Mouse (Mus musculus) spleen, adult 2 months (tissue): ENCODE results near the gene Nrf1. TPM values are rescaled to one million over a fixed set of nuclear protein-coding genes. Genes with fewer than 3 reads are reported as not detected.

Source experiments
- DNase-seq, 2 experiments: peaks; one replicate each; pipeline versions ENCODE4 v3.0.0 to v3.0.0-alpha.2; 2012 to 2021; ENCODE audit warnings: low spot score in 2 of 2, low read depth in 1 of 2
- H3K27ac ChIP-seq: fragments of 200-500 bp; 2 replicates; pipeline ENCODE4 v1.5.1; 2012; ENCODE audit warnings: low read length, inconsistent platforms; ENCODE audit not compliant: insufficient read depth
- H3K27me3 ChIP-seq: fragments of 200-500 bp; 2 replicates; pipeline ENCODE4 v1.6.1; 2012; ENCODE audit warnings: mild to moderate bottlenecking, moderate library complexity, low read length, inconsistent platforms; ENCODE audit not compliant: control insufficient read depth, insufficient read depth
- H3K36me3 ChIP-seq: fragments of 200-500 bp; 2 replicates; pipeline ENCODE4 v1.6.1; 2012; ENCODE audit warnings: mild to moderate bottlenecking, low read length, inconsistent platforms; ENCODE audit not compliant: control insufficient read depth, insufficient read depth
- H3K4me1 ChIP-seq: fragments of 200-500 bp; 2 replicates; pipeline ENCODE4 v1.6.1; 2011; ENCODE audit warnings: inconsistent platforms; ENCODE audit not compliant: control insufficient read depth, insufficient read depth, insufficient read length
- H3K4me3 ChIP-seq: fragments of 200-500 bp; 2 replicates; pipeline ENCODE4 v1.5.1; 2011; ENCODE audit warnings: mild to moderate bottlenecking, inconsistent platforms; ENCODE audit not compliant: insufficient read depth, insufficient read length; ENCODE audit errors: extremely low read depth
- CTCF ChIP-seq: fragments of 200-500 bp; IDR thresholded peaks from 2 replicates; pipeline ENCODE4 v1.5.1; 2011; ENCODE audit warnings: mild to moderate bottlenecking, inconsistent platforms; ENCODE audit not compliant: insufficient read depth, insufficient read length, insufficient replicate concordance; ENCODE audit errors: extremely low read depth
- POLR2A ChIP-seq: fragments of 200-500 bp; IDR thresholded peaks from 2 replicates; pipeline ENCODE4 v1.6.1; 2011; ENCODE audit warnings: low read depth, low read length, inconsistent platforms
- WGBS: fragments of 180-500 bp; shearing (Covaris S2); methylation state at CpG from one replicate; pipeline ENCODE4 v1.1.7; 2018; 5-methylcytosine and 5-hydroxymethylcytosine counted together
- polyA plus RNA-seq: library from polyadenylated mRNA; depleted of rRNA; stranded (reverse); fragments of >200 nt; gene quantifications from 2 replicates; pipeline ENCODE4 v1.2.3, GENCODE M21; 2012; rRNA removed

Gene Nrf1
- polyA plus RNA-seq, 1 experiment = 32.9 TPM

DNA sequence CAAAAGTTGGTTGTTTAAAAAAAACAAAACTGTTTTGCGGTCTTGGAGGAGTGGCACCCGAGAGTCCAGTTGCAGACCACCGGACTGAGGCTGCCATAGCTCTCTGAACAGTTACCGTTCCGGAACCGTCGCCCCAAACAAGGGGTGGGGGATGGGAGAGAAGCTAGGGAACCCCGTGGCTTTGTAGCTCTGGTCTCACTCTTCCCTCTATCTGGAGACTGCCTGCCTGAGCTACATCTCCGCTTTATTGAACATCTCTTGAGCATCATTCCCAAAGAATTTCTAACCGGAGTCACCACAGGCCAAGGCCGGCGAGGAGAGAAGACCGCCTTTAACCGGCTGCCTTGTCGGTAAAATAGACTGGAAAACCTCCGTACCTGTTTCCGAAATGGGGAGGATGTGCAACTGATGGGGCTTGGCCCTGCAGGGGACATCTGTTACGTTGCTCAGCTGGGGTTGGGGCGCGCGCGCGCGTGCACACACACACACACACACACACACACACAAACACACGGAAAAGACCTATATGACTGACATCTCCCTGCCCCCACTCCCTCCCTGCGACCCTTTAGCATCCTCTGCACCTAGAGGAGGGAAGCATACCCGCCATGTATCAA lies 130.3 kb downstream of the Nrf1 start:
- Histone ChIP-seq H3K4me3 (no peak overlapping the region), H3K27me3 (peaks cover 47% of the 10 kb centered on the region), H3K36me3 (no peaks in the 10 kb centered on the region), H3K4me1 (peaks cover 23% of the 10 kb centered on the region), H3K27ac (no peak overlapping the region)
- TF ChIP-seq CTCF = no peak
- TF ChIP-seq POLR2A = no peak
- WGBS = 11% methylated on average over 27 of the region's 27 CpGs
- DNase-seq = no peak

DNA sequence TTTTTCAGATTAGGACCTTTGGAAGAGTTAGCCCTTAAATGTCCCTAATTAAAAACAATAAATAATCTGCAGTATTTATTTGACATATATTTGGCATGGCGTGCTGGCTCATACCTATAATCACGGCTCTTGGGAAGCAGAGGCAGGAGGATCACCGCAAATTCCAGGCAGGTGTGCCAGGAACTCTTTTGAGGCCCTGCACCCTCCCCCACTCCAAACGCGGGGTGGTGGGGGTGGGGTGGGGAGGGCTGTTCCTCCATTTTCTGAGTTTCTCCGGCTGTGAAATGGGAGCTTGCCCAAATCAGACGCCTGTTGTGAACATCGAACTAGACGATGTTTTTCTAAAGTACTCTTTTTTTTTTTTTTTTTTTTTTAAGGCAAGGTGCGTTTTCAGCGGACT lies 131.3 kb downstream of the Nrf1 start:
- H3K27me3 ChIP-seq = peaks cover 38% of the 10 kb centered on the region
- H3K4me1 ChIP-seq = peaks cover 15% of the 10 kb centered on the region
- no peak overlapping the region for H3K27ac ChIP-seq
- no peak overlapping the region for H3K4me3 ChIP-seq
- no peaks in the 10 kb centered on the region for H3K36me3 ChIP-seq
- TF ChIP-seq POLR2A = no peak
- TF ChIP-seq CTCF = no peak
- WGBS = 22% methylated on average over 11 of the region's 11 CpGs
- DNase-seq = no peak

DNA sequence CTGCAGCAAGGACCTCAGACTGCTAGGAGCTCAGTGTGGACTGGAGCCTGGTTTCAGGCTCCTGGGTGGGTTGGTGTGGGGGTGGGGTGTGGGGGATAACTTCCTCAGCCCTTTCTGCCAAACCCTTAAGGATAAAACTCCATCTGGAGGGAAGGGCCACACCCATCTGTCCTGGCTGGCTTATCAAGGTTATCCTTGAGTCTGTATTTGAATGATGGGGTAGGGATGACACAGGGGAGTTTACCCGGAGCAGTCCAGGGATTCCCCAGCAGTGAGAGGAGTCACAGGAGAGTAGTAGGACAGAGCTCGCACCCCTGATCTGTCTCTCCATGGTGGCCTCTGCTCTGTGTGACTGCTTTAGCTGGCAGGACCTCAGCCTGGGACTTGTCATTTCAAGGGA lies 132.5 kb downstream of the Nrf1 start:
- no peak for DNase-seq
- Histone ChIP-seq H3K4me3 (no peak overlapping the region), H3K27ac (no peak overlapping the region), H3K4me1 (peaks cover 9% of the 10 kb centered on the region), H3K27me3 (peaks cover 25% of the 10 kb centered on the region), H3K36me3 (no peaks in the 10 kb centered on the region)
- TF ChIP-seq CTCF (no peak), POLR2A (no peak)
- WGBS = 46% methylated on average over 2 of the region's 2 CpGs

DNA sequence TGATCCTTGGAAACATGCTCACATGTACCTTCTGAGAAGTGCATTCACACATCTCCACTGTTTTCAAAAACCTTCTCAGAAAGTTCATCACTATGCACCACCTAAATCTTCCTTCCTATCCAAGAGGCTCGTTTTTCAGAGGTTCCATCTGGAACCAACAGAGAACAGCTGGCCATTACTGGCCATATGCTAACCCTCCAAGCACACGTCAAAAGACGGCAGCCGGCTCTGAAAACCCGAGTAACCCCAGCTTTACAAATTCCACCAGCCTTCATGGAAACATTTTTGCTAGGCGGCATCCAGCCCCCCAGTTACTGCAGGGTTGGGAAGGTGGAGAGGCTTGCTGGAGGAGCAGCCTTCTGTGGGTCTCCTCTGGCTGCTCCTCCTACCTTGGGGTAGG lies 134.2 kb downstream of the Nrf1 start:
- DNase-seq = no peak
- peaks cover 19% of the 10 kb centered on the region for H3K27me3 ChIP-seq
- H3K27ac ChIP-seq = no peak overlapping the region
- no peaks in the 10 kb centered on the region for H3K36me3 ChIP-seq
- 78% methylated on average over 6 of the region's 6 CpGs for WGBS
- TF ChIP-seq CTCF = no peak
- TF ChIP-seq POLR2A = no peak
- H3K4me3 ChIP-seq = no peak overlapping the region
- peaks cover 3% of the 10 kb centered on the region; the same call in 1 of the 2 replicates for H3K4me1 ChIP-seq

DNA sequence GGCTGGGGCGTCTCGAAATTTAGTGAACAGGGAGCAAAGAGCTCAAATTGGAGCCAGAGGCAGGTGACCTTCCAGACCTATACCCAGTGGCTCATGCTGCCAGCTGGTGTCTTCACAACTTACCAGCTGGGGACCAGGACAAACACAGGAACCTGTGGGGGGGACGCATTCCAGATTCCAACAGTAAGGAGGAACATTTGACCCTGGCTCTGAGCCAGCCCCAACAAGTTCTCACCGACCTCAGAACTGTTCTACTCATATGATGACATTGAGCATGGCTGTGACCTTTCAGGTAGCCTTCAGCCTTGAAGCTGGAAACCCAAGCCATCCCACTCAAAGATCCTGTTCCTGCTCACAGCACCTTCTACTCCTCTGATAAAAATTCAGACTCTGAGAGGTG lies 135.8 kb downstream of the Nrf1 start:
- Histone ChIP-seq H3K4me1 (no peaks in the 10 kb centered on the region), H3K27me3 (peaks cover 9% of the 10 kb centered on the region), H3K27ac (no peak overlapping the region), H3K36me3 (no peaks in the 10 kb centered on the region), H3K4me3 (no peak overlapping the region)
- no peak for DNase-seq
- WGBS = 82% methylated on average over 4 of the region's 4 CpGs
- no peak for TF ChIP-seq CTCF
- TF ChIP-seq POLR2A = no peak

DNA sequence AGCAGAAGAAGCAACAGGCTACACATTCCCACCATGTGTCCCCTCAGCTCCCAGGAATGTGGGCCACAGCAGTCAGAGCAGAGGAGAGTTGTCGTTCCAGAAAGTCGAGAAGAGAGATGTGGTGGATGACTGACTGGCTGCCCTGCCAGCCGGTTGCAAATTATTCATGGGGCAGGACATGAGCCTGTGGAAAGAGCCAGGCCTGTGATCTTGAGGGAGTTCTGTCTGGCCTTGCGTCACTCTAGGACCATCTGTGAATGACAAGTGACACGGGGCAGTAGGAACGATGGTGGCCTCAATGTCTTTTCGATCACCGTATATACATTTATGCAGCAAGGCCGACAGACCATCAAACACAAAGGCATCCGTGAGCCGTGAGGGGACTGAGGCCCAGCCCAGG lies 147.9 kb downstream of the Nrf1 start:
- 94% methylated on average over 11 of the region's 11 CpGs for WGBS
- Histone ChIP-seq H3K4me1 (no peaks in the 10 kb centered on the region), H3K27me3 (no peaks in the 10 kb centered on the region), H3K27ac (no peak overlapping the region), H3K36me3 (no peaks in the 10 kb centered on the region), H3K4me3 (no peak overlapping the region)
- DNase-seq = no peak
- TF ChIP-seq CTCF (no peak), POLR2A (no peak)

DNA sequence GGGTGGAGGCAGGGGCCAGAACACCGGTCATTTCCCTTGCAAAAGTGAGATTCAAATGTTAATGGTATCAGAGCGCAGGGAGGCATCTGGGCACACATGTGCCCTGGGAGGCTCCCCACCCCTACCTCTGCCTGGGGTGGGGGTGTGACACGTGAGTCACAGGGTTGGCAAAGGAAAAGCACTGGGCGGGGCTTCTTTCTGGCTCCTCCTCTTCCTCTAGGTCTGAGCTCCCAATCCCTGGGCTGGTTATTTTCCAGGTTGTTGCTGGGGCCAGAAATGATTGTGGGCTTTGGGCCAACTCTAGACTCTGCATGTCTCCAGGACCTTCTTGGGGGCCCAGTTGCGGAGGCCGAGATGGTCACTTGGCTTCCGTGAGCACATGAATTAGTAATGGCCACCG lies 148.4 kb downstream of the Nrf1 start:
- DNase-seq = no peak
- no peak overlapping the region for H3K27ac ChIP-seq
- H3K4me3 ChIP-seq = no peak overlapping the region
- H3K4me1 ChIP-seq = no peaks in the 10 kb centered on the region
- H3K27me3 ChIP-seq = no peaks in the 10 kb centered on the region
- H3K36me3 ChIP-seq = no peaks in the 10 kb centered on the region
- TF ChIP-seq POLR2A (no peak), CTCF (no peak)
- 85% methylated on average over 8 of the region's 8 CpGs for WGBS

Other genes with a start within 250 kb of the Nrf1 start
- gene Strip2, start 131.0 kb upstream of the Nrf1 start, polyA plus RNA-seq = 0.72 and 0.79 TPM in 2 replicates